Mouse (Mus musculus) ES-Bruce4 (cell line): Measurements from ENCODE around the gene S1pr4.

ENCODE experiments used
- EP300 ChIP-seq: IDR thresholded peaks from 2 replicates; pipeline ENCODE4 v1.6.1; 2011; ENCODE audit warnings: low read depth, low read length; ENCODE audit not compliant: insufficient read depth
- POLR2A ChIP-seq: IDR thresholded peaks from one replicate; pipeline ENCODE4 v1.8.1; 2011; ENCODE audit warnings: low read length; ENCODE audit not compliant: insufficient read depth

DNA sequence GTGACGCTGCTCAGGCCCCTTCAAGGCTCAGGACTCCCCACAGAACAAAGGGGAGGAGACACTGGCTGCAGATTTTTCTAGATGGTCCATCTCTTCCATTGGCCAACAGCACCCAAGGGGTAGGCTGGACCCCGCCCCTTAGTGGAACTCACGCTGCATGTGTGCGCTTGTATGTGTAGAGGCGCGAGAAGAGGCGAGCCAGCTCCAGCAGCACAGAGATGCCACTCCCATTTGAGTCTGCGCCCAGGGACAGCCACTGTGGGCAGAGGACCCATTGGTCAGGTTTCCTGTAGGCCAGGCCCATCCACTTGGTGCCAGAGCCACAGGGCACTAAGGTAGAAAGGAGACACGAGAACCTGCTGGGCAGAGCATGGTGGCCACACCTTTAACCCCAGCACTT lies 8.9 kb downstream of the S1pr4 start:
- TF ChIP-seq POLR2A (no peak), EP300 (no peak)
